Mouse (Mus musculus) liver, embryonic 14.5 days (tissue): ENCODE data around the gene Ptar1. TPM values are rescaled to one million over a fixed set of nuclear protein-coding genes. Genes with fewer than 3 reads are reported as not detected.

ENCODE experiments used
- ATAC-seq: fragments of 200-750 bp; cut with Nextera tagmentation; 2 replicates; pipeline ENCODE4 v1.8.0; 2017; ENCODE audit warnings: moderate number of reproducible peaks, mild to moderate bottlenecking, moderate library complexity; ENCODE audit not compliant: insufficient read depth
- DNase-seq, 3 experiments: peaks; one replicate each; pipeline ENCODE4 v3.0.0-alpha.2; 2012 to 2013; ENCODE audit warnings: low read depth in 3 of 3, low spot score in 3 of 3
- H3K27ac ChIP-seq: fragments of 300-500 bp; sonication (generic); 2 replicates; pipeline ENCODE4 v1.5.1; 2014; ENCODE audit warnings: moderate library complexity, mild to moderate bottlenecking, control low read depth, inconsistent platforms
- H3K27me3 ChIP-seq: fragments of 300-500 bp; sonication (generic); 2 replicates; pipeline ENCODE4 v1.6.1; 2014; ENCODE audit warnings: mild to moderate bottlenecking, low read length, moderate library complexity; ENCODE audit not compliant: control insufficient read depth, insufficient read depth
- H3K36me3 ChIP-seq: fragments of 300-500 bp; sonication (generic); replicated peaks from 2 replicates; pipeline ENCODE4 v1.6.1; 2014; ENCODE audit warnings: low read depth; ENCODE audit not compliant: control insufficient read depth, insufficient read depth
- H3K4me1 ChIP-seq, 2 experiments: fragments of 200-500 bp in 1 of 2; fragments of 300-500 bp in 1 of 2; sonication (generic) in 1 of 2; replicated peaks; 2 replicates each; pipeline ENCODE4 v1.6.1; 2012 to 2014; ENCODE audit warnings: antibody characterized with exemption in 1 of 2, inconsistent platforms in 1 of 2, low read length in 1 of 2; ENCODE audit not compliant: control insufficient read depth in 2 of 2, insufficient read depth in 2 of 2
- H3K4me2 ChIP-seq: fragments of 300-500 bp; sonication (generic); 2 replicates; pipeline ENCODE4 v1.6.1; 2014; ENCODE audit warnings: low read depth, mild to moderate bottlenecking, control low read depth, moderate library complexity
- H3K4me3 ChIP-seq, 2 experiments: fragments of 200-500 bp in 1 of 2; fragments of 300-500 bp in 1 of 2; sonication (generic) in 1 of 2; 2 replicates each; pipeline ENCODE4 v1.5.1; 2012 to 2014; ENCODE audit warnings: low read depth in 2 of 2, low read length in 2 of 2, mild to moderate bottlenecking in 2 of 2, control low read depth in 1 of 2, inconsistent platforms in 1 of 2, moderate library complexity in 1 of 2; ENCODE audit not compliant: insufficient read depth in 1 of 2
- H3K9ac ChIP-seq: fragments of 300-500 bp; sonication (generic); replicated peaks from 2 replicates; pipeline ENCODE4 v1.6.1; 2014; ENCODE audit warnings: mild to moderate bottlenecking, control low read depth, moderate library complexity
- H3K9me3 ChIP-seq: fragments of 300-500 bp; sonication (generic); 2 replicates; pipeline ENCODE4 v1.6.1; 2016; ENCODE audit warnings: low read length, mixed read lengths; ENCODE audit not compliant: control insufficient read depth
- CTCF ChIP-seq: IDR thresholded peaks from 2 replicates; pipeline ENCODE4 v1.5.1; 2016; ENCODE audit warnings: antibody characterized with exemption, low read depth, control low read depth
- EP300 ChIP-seq: IDR thresholded peaks from 2 replicates; pipeline ENCODE4 v1.6.1; 2016; ENCODE audit warnings: antibody characterized with exemption, low read depth
- WGBS: fragments of 180-500 bp; shearing (Covaris S2); extraction: QIAGEN DNeasy Blood & Tissue Kit; methylation state at CpG from one replicate; pipeline ENCODE4 v1.1.7; 2014; ENCODE audit not compliant: insufficient replicate concordance; 5-methylcytosine and 5-hydroxymethylcytosine counted together
- polyA plus RNA-seq, 2 experiments: library from polyadenylated mRNA; depleted of rRNA in 1 of 2; stranded (reverse) in 1 of 2; unstranded in 1 of 2; fragments of >200 nt; fragmentation: Nextera tagmentation in 1 of 2; extraction: Ambion mirVana in 1 of 2; gene quantifications; 2 replicates each; pipeline versions ENCODE4 v1.2.1 to v1.2.3; 2012 to 2014

Ptar1 gene
- 1.3 and 1.9 TPM in 2 replicates for polyA plus RNA-seq (2012; rRNA removed)
- polyA plus RNA-seq (2014; fragmentation: Nextera tagmentation; extraction: Ambion mirVana): 3.3 and 4.7 TPM in 2 replicates

GRCm38 (mm10) chr19:23687296-23688021 lies at the start of gene Ptar1:
Gene Ptar1, plus strand, starts transcription at chr19:23687429.
- Histone ChIP-seq H3K36me3 (no peaks in the 10 kb centered on the region), H3K9me3 (no peaks in the 10 kb centered on the region), H3K27ac (peak within 1 kb of the TSS; percentile 65), H3K9ac (peak within 1 kb of the TSS; percentile 86), H3K4me3 (peak within 1 kb of the TSS; percentile 82 to 94), H3K4me2 (peak within 1 kb of the TSS; percentile 82), H3K27me3 (no peaks in the 10 kb centered on the region), H3K4me1 (peaks cover 0 to 7% of the 10 kb centered on the region in 2 experiments; a peak in 2 of 4 replicates)
- TF ChIP-seq CTCF (no peak), EP300 (no peak)
- DNase-seq: peak; percentile 68 to 74 (median 71)
- peak; percentile 98 for ATAC-seq
- under 1% methylated on average over 72 of the region's 93 CpGs for WGBS

DNA sequence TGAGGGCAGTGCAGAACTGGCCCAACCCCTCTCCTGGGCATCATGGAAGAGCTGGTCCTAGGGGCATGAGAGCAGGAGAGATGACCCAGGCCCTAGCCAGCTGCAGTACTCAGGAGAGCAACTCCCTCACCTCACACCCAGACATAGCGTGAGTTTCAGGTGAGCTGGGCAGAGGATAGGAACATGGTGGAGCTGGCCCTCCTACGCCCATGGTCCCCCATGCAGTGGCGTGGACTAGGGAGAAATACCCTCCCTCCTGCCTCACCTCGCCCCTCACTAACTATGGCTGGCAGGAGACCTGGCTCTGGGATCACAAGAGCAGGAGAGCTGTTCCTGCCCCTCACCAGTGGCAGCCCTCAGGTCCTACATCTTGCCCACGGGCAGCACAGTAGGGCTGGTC lies 43.4 kb upstream of the Ptar1 start:
- Histone ChIP-seq H3K9ac (no peak overlapping the region), H3K9me3 (no peaks in the 10 kb centered on the region), H3K27me3 (no peaks in the 10 kb centered on the region), H3K4me2 (no peak overlapping the region), H3K36me3 (no peaks in the 10 kb centered on the region), H3K27ac (no peak overlapping the region), H3K4me3 (no peak overlapping the region), H3K4me1 (no peaks in the 10 kb centered on the region)
- ATAC-seq (no peak), DNase-seq (no peak)
- TF ChIP-seq EP300 (no peak), CTCF (no peak)
- 51% methylated on average over 5 of the region's 5 CpGs for WGBS

GRCm38 (mm10) chr19:23645347-23645746 lies 41.9 kb upstream of the Ptar1 start:
- Histone ChIP-seq H3K4me1 (no peaks in the 10 kb centered on the region), H3K4me3 (no peak overlapping the region), H3K4me2 (no peak overlapping the region), H3K9ac (no peak overlapping the region), H3K27ac (no peak overlapping the region), H3K27me3 (no peaks in the 10 kb centered on the region), H3K9me3 (no peaks in the 10 kb centered on the region), H3K36me3 (no peaks in the 10 kb centered on the region)
- 68% methylated on average over 7 of the region's 7 CpGs for WGBS
- no peak for ATAC-seq
- no peak for TF ChIP-seq CTCF
- DNase-seq: no peak

GRCm38 (mm10) chr19:23647308-23647707 lies 39.9 kb upstream of the Ptar1 start:
- Histone ChIP-seq H3K4me1 (no peaks in the 10 kb centered on the region), H3K9me3 (no peaks in the 10 kb centered on the region), H3K36me3 (no peaks in the 10 kb centered on the region), H3K27ac (no peak overlapping the region), H3K4me2 (no peak overlapping the region), H3K9ac (no peak overlapping the region), H3K4me3 (no peak overlapping the region), H3K27me3 (no peaks in the 10 kb centered on the region)
- ATAC-seq (no peak), DNase-seq (no peak)
- TF ChIP-seq EP300: no peak
- no peak for TF ChIP-seq CTCF
- 71% methylated on average over 7 of the region's 7 CpGs for WGBS

DNA sequence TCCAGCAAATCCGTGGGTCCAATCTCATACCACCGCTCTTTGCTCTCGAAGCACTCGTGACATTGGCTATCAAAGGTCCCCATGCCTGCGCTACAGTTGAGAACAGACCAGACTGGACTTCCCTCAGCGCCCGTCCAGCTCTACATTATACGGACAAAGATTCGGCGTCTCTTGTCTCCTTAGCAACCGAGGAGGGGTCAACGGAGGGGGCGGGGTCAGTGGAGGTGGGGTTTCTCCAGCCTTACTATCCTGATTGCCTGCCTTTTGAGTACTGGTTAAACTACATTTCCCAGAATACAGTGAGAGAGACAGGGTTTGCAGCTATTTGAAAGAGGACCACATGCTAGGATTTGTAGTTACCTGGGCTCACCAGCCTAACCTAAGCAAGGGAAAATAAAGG lies 34.6 kb upstream of the Ptar1 start, which contains the start of gene 1700028P14Rik:
Gene 1700028P14Rik (minus strand): TSS at position 169 of the 400 bp plus-strand sequence.
- Histone ChIP-seq H3K4me1 (no peaks in the 10 kb centered on the region), H3K4me2 (no peak within 1 kb of the TSS), H3K9me3 (no peaks in the 10 kb centered on the region), H3K4me3 (no peak within 1 kb of the TSS), H3K36me3 (no peaks in the 10 kb centered on the region), H3K27me3 (no peaks in the 10 kb centered on the region), H3K9ac (no peak within 1 kb of the TSS), H3K27ac (no peak within 1 kb of the TSS)
- DNase-seq: peak in 2 of 3 experiments; percentile 0 to 12
- ATAC-seq: no peak
- 8% methylated on average over 13 of the region's 13 CpGs for WGBS
- TF ChIP-seq CTCF: no peak
- no peak for TF ChIP-seq EP300
